Mouse (Mus musculus) heart, postnatal 10 days (tissue): Measurements from ENCODE around the gene Srgap1. TPM values are rescaled to one million over a fixed set of nuclear protein-coding genes. Genes with fewer than 3 reads are reported as not detected.

Source experiments
- DNase-seq, 2 experiments: peaks; one replicate each; pipeline ENCODE4 v3.0.0; 2021
- intact Hi-C: fragments of 180-260 bp; cut with DNase I; formaldehyde crosslinking; loops from one replicate; pipeline ENCODE4 v1.15.1; 2025
- total RNA-seq, 2 experiments: library from RNA; stranded (reverse); gene quantifications; 2 replicates each; pipeline ENCODE4 v1.2.3; 2021

The Srgap1 gene
- 1 to 10 TPM; 8.2 to 8.4 TPM for total RNA-seq

- intact Hi-C loops = loop anchor here (2.0 to 10.0 kb wide), 4 partner anchors 40 to 214 kb away; no protein-coding TSS in a partner anchor
- DNase-seq = peak; percentile 69 to 74
Observed at GRCm38 (mm10) chr10:122046904-122047726, at the start of gene Srgap1. TSS of gene Srgap1 (minus strand) at chr10:122047315.

GRCm38 (mm10) chr10:122096462-122096979 is 49.4 kb upstream of the Srgap1 start:
- intact Hi-C loops = no loop called here
- no peak for DNase-seq

DNA sequence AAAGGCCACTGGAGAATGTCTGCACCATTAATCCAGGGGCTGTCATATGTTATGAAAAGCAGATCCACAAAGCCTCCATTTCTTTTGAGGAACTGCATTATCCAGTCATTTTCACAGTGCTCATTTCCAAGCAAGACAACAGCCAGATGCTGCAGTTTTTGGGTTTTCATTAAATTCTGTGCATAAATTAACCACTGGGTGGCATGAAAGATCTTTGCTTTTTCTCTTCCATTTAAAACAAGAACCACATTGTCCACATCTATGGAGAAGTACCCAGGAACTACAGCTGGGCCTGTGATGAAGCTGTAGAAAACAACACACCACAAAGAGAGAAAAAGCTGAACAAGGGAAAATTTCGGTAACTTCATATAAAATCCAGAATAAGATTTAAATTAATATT is 43.4 kb upstream of the Srgap1 start:
- DNase-seq = no peak
- intact Hi-C loops = no loop called here

GRCm38 (mm10) chr10:122081352-122081751 is 34.2 kb upstream of the Srgap1 start:
- peak in 1 of 2 experiments; percentile 13 for DNase-seq
- intact Hi-C loops = no loop called here

GRCm38 (mm10) chr10:122069153-122069552 is 22.0 kb upstream of the Srgap1 start:
- intact Hi-C loops = no loop called here

DNA sequence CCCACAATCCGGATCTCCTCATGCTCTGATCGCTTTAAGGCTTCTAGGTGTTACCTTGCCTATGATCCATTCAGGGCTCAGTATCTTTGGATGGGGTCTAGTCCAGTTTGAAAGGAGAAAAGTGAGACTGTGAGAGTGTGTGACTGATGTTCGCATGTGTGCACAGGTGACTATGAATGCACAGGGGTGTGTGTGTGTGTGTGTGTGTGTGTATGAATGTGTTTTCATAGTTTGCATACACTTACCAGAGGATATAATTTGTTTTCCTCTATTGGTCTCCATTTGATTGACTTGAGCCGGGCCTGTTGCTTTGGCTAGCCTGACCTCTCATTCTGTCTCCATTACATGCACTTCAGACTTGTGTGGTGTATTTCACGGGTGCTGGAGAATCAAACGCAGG is 8.7 kb upstream of the Srgap1 start:
- no peak for DNase-seq
- intact Hi-C loops = no loop called here

More at GRCm38 (mm10) chr10:122069153-122069552, 22.0 kb upstream of the Srgap1 start:
- DNase-seq = no peak

- intact Hi-C loops = loop anchor here (5.0 kb wide), 2 partner anchors 282 to 367 kb away; no protein-coding TSS in a partner anchor
- DNase-seq = peak; percentile 55 to 65
Observed at GRCm38 (mm10) chr10:122054535-122054934, 7.4 kb upstream of the Srgap1 start.

DNA sequence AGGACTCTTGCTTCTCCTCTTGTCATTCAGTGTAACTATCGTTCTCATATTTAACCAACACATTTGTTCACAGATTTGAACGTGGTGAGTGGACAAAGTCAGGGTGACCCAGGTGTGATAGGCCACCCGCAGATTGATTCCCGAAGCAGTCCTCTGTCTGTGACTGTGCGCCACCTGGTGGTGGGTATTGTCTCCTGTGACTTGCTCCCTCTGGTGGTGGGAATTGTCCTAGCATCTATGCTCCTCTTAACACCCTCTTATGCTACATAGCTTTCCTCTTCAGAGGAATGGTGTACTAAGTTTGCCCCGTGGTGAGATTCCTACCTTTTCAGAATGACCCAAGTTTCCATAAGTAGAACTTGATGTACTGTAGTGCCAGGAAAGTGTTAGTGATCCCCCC is 4.7 kb upstream of the Srgap1 start:
- intact Hi-C loops = loop anchor here (1.0 to 5.0 kb wide), 4 partner anchors 280 to 411 kb away; partner anchors contain the start of gene D930020B18Rik

DNA sequence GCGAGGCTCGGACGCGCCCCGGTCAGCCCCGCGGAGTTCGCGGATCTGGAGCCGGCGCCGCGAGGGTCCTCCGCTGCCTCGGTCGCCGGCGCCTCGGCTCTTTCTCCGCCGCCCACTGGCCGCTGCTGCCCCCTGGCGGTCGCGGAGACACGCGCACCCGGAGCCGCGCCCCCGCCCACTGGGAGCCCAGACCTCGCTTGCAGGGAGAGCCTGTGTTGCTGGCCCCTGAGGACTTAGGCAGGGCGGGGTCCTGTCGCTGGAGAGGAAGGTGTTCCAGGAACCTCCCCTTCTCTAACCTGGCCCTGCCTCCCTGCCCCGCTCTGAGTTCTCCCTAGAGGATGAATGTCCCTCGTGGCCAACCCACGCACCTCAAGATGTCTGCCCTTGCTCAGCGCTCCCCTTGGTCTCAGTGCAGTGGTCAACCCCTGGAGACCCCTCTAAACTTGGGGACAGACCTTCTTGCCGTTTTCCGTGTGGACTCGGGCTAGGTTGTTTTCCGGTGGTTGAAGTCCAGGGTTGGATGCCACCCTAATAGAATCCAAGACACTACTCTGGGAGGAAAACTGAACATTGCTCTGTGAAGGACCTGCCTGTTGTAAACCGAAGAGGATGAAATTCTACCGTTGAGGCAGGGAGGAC is 731 bp upstream of the Srgap1 start:
- intact Hi-C loops = loop anchor here (2.0 to 10.0 kb wide), 4 partner anchors 41 to 215 kb away; no protein-coding TSS in a partner anchor

More for the DNA sequence above, 4.7 kb upstream of the Srgap1 start:
- peak; percentile 87 to 94 for DNase-seq

DNA sequence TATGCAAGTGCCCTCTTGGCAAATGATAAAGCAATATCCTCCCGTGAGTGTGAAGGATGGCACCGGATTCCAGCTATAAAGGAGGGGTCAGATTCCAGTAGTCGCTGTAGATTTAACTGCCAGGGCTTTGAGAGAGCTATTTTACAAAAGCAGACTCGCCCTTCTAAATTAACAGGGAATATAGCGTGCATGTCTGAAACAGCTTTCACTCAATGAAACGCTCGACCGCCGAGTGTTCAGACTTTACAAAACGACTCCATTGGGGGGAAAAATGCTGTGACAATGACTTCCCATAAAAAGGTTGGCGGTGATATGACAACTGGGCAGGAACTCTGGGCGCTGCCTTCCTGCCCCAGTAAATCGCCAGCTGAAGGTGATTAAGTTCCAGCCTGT is 608 bp downstream of the Srgap1 start:
- intact Hi-C loops = loop anchor here (2.0 to 10.0 kb wide), 4 partner anchors 39 to 214 kb away; no protein-coding TSS in a partner anchor
- DNase-seq = no peak

More for the DNA sequence above, 731 bp upstream of the Srgap1 start:
- DNase-seq = peak; percentile 91 to 92

- DNase-seq = no peak
- intact Hi-C loops = loop anchor here (2.0 to 10.0 kb wide), 4 partner anchors 39 to 213 kb away; no protein-coding TSS in a partner anchor
Observed at GRCm38 (mm10) chr10:122045946-122046345, 1.2 kb downstream of the Srgap1 start.

GRCm38 (mm10) chr10:122044926-122045325 is 2.2 kb downstream of the Srgap1 start:
- intact Hi-C loops = loop anchor here (5.0 to 10.0 kb wide), 2 partner anchors 38 to 70 kb away; no protein-coding TSS in a partner anchor
- no peak for DNase-seq

- DNase-seq = no peak
- intact Hi-C loops = loop anchor here (10.0 kb wide), 1 partner anchor 66 kb away; no protein-coding TSS in a partner anchor
Observed at GRCm38 (mm10) chr10:122040372-122040771, 6.7 kb downstream of the Srgap1 start.

DNA sequence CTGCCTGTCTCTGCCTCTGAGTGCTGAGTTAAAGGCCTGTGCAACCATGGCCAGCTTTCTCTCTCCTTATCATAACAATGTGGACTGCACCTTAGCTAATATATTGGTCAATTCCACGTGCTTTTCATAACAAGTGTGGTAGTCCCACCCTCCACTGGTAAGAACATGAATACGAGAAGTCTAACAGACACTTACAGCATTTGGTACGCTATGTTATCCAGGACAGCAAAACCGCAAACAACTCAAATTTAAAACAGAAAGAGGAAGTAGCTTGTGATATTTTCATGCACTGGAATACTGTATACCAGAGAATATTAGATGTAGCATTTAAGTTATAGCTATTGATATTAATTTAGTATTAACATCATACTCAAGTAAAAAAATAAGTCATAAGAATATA is 7.5 kb downstream of the Srgap1 start:
- intact Hi-C loops = no loop called here
- no peak for DNase-seq

GRCm38 (mm10) chr10:122038554-122038953 is 8.6 kb downstream of the Srgap1 start:
- intact Hi-C loops = no loop called here
- DNase-seq = no peak

- DNase-seq = no peak
Observed at GRCm38 (mm10) chr10:122033271-122033670, 13.8 kb downstream of the Srgap1 start.

GRCm38 (mm10) chr10:122030420-122030819 is 16.7 kb downstream of the Srgap1 start:
- intact Hi-C loops = no loop called here

More at GRCm38 (mm10) chr10:122033271-122033670, 13.8 kb downstream of the Srgap1 start:
- intact Hi-C loops = no loop called here

GRCm38 (mm10) chr10:122029738-122030137 is 17.4 kb downstream of the Srgap1 start:
- intact Hi-C loops = no loop called here
- peak; percentile 23 to 31 for DNase-seq

More at GRCm38 (mm10) chr10:122030420-122030819, 16.7 kb downstream of the Srgap1 start:
- DNase-seq = no peak

DNA sequence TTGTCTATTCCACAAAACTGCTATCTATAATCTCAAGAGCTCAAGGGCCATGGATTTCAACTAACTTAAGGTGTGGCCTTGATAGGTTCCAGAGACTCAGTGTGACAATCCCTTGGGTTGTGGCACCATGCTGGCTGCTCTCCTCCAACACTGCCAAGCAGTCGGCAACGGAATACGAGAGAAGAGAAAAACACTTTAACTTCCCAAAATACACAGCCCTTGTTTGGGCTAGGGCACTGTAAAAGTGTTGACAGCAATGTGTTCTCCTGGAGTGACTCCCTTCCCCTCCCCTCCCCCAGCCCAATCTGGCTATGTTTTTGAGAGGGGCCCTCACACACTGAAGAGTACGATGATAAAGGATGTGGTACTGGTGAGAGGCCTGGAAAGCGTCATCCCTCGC is 21.9 kb downstream of the Srgap1 start:
- peak; percentile 52 to 60 for DNase-seq
- intact Hi-C loops = no loop called here

DNA sequence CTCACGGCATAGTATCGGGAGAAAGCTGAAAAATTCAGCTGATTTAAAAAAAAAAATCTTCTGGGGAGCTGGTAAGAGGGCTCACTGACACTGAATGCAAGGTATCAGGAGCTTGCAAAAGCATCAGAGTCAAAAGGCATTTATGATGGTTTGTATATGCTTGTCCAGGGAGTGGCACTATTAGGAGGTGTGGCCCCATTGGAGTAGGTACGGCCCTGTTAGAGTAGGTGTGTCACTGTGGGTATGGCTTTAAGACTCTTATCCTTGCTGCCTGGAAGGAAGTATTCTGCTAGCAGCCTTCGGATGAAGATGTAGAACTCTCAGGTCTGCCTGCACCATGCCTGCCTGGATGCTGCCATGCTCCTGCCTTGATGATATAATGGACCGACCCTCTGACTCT is 26.2 kb downstream of the Srgap1 start:
- no peak for DNase-seq
- intact Hi-C loops = no loop called here

DNA sequence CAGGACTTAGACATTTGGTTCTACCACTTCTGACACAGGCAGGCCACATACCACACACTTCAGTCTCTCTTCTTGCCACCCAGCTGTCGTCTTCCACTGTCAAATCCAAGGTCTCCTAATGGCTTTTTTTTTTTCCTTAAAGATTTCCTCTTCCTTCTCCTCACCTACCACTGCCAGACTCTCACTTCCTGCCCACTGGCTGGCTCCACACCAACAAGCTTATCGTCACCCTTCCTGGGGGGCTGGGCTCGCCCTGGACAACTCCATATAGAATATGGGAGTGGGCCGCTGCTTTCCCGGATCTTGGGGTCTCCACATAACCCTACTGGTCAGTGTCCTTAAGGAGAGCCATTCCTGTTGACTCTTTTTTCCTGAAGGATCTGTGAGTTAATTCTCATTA is 26.9 kb downstream of the Srgap1 start:
- DNase-seq = no peak
- intact Hi-C loops = no loop called here
